Mouse (Mus musculus): ENCODE measurements around the gene Arnt. TPM values are rescaled to one million over a fixed set of nuclear protein-coding genes. Genes with fewer than 3 reads are reported as not detected.
"Not testable (repeated sequence)": the region's sequence is repeated elsewhere in the genome, so short reads cannot be mapped to it uniquely, and the experiment has no call there.

Arnt gene
- polyA plus RNA-seq, 1 experiment from 2014 or later = 29.7 TPM

GRCm38 (mm10) chr3:95541186-95541585 lies 107.0 kb downstream of the Arnt start:
- not testable (repeated sequence) for H3K9me3 ChIP-seq
- 96% methylated on average over 2 of the region's 2 CpGs for WGBS

DNA sequence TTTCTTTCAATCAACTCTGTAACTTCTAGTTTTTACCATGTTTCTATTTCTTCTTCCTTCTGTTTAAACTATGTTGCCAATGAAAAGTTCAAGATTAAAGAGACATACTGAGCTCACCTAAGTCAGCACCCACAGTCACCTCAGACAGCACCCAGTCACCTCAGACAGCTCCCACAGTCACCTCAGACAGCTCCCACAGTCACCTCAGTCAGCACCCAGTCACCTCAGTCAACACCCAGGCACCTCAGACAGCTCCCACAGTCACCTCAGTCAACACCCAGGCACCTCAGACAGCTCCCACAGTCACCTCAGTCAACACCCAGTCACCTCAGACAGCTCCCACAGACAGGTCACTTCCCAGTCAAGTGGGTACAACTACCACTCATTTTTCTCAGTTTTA lies 108.0 kb downstream of the Arnt start:
- no peaks in the 10 kb centered on the region for H3K36me3 ChIP-seq (replicated peaks)
- no peaks in the 10 kb centered on the region for H3K9me3 ChIP-seq
- H3K4me3 ChIP-seq = no peak overlapping the region
- no peak overlapping the region for H3K27ac ChIP-seq
- no peaks in the 10 kb centered on the region for H3K4me1 ChIP-seq
- no peaks in the 10 kb centered on the region for H3K27me3 ChIP-seq (ENCODE audit: poor library complexity, severe bottlenecking)
- DNase-seq (ENCODE audit: extremely low spot score, low spot score) = no peak

More at GRCm38 (mm10) chr3:95541186-95541585, 107.0 kb downstream of the Arnt start:
- not testable (repeated sequence) for DNase-seq (ENCODE audit: extremely low spot score, low spot score); H3K4me1 ChIP-seq; H3K27me3 ChIP-seq (ENCODE audit: poor library complexity, severe bottlenecking); H3K27ac ChIP-seq; H3K36me3 ChIP-seq (replicated peaks); H3K4me3 ChIP-seq

GRCm38 (mm10) chr3:95542981-95543380 lies 108.8 kb downstream of the Arnt start:
- no peaks in the 10 kb centered on the region for H3K4me1 ChIP-seq
- H3K27ac ChIP-seq = no peak overlapping the region
- H3K9me3 ChIP-seq = no peaks in the 10 kb centered on the region
- no peaks in the 10 kb centered on the region for H3K27me3 ChIP-seq (ENCODE audit: poor library complexity, severe bottlenecking)
- no peak overlapping the region for H3K4me3 ChIP-seq
- WGBS = 75% methylated on average over 7 of the region's 7 CpGs
- H3K36me3 ChIP-seq (replicated peaks) = no peaks in the 10 kb centered on the region
- DNase-seq (ENCODE audit: extremely low spot score, low spot score) = no peak

Other genes with a start within 250 kb of the Arnt start
- gene Gabpb2, start 216.5 kb upstream of the Arnt start, polyA plus RNA-seq (2016; fragmentation: Nextera tagmentation; extraction: Ambion mirVana) = 13.5 and 13.7 TPM in 2 replicates
- gene Cdc42se1, start 205.7 kb upstream of the Arnt start, polyA plus RNA-seq (2016; fragmentation: Nextera tagmentation; extraction: Ambion mirVana) = 95.5 and 104 TPM in 2 replicates
- gene Mllt11, start 202.2 kb upstream of the Arnt start, polyA plus RNA-seq (2016; fragmentation: Nextera tagmentation; extraction: Ambion mirVana) = 19.6 and 22.4 TPM in 2 replicates
- 0.23 and 0.30 TPM in 2 replicates for gene Gm128, start 192.8 kb upstream of the Arnt start, polyA plus RNA-seq (2016; fragmentation: Nextera tagmentation; extraction: Ambion mirVana)
- 0.38 and 0.42 TPM in 2 replicates for gene Bnipl, start 183.2 kb upstream of the Arnt start, polyA plus RNA-seq (2016; fragmentation: Nextera tagmentation; extraction: Ambion mirVana)
- gene Mindy1, start 153.0 kb upstream of the Arnt start, polyA plus RNA-seq (2016; fragmentation: Nextera tagmentation; extraction: Ambion mirVana) = 27.2 and 27.9 TPM in 2 replicates
- gene Prune1, start 152.3 kb upstream of the Arnt start, polyA plus RNA-seq (2016; fragmentation: Nextera tagmentation; extraction: Ambion mirVana) = 26.2 and 26.9 TPM in 2 replicates
- 1.8 and 1.9 TPM in 2 replicates for gene Anxa9, start 127.2 kb upstream of the Arnt start, polyA plus RNA-seq (2016; fragmentation: Nextera tagmentation; extraction: Ambion mirVana)
- gene Cers2, start 119.6 kb upstream of the Arnt start, polyA plus RNA-seq (2016; fragmentation: Nextera tagmentation; extraction: Ambion mirVana) = 119 and 130 TPM in 2 replicates
- gene Setdb1, start 77.2 kb upstream of the Arnt start, polyA plus RNA-seq (2016; fragmentation: Nextera tagmentation; extraction: Ambion mirVana) = 59.1 and 64.2 TPM in 2 replicates
- gene 4930558C23Rik, start 31.5 kb upstream of the Arnt start, polyA plus RNA-seq (2016; fragmentation: Nextera tagmentation; extraction: Ambion mirVana) = not detected in 2 replicates
- 1.4 and 1.5 TPM in 2 replicates for gene Ctsk, start 64.9 kb downstream of the Arnt start, polyA plus RNA-seq (2016; fragmentation: Nextera tagmentation; extraction: Ambion mirVana)
- gene Ctss, start 92.4 kb downstream of the Arnt start, polyA plus RNA-seq (2016; fragmentation: Nextera tagmentation; extraction: Ambion mirVana) = 2.5 and 3.9 TPM in 2 replicates
- not detected in 2 replicates for gene Hormad1, start 125.3 kb downstream of the Arnt start, polyA plus RNA-seq (2016; fragmentation: Nextera tagmentation; extraction: Ambion mirVana)
- gene Golph3l, start 154.5 kb downstream of the Arnt start, polyA plus RNA-seq (2016; fragmentation: Nextera tagmentation; extraction: Ambion mirVana) = 29.6 and 30.7 TPM in 2 replicates
- gene Ensa, start 190.6 kb downstream of the Arnt start, polyA plus RNA-seq (2016; fragmentation: Nextera tagmentation; extraction: Ambion mirVana) = 85.8 and 86.5 TPM in 2 replicates
- gene Mcl1, start 224.4 kb downstream of the Arnt start, polyA plus RNA-seq (2016; fragmentation: Nextera tagmentation; extraction: Ambion mirVana) = 42.1 and 42.9 TPM in 2 replicates

Data from forebrain, embryonic 10.5 days (tissue).